Mouse (Mus musculus) splenic B cell, adult 2 months (primary cell): ENCODE measurements around the gene 1700022I11Rik.

Experiments
- DNase-seq: peaks from one replicate; pipeline ENCODE4 v3.0.0-alpha.2; 2011; ENCODE audit warnings: low read depth, low spot score
- H3K27me3 ChIP-seq: 2 replicates; pipeline ENCODE4 v1.6.1; 2012; ENCODE audit warnings: mild to moderate bottlenecking, low read length, moderate library complexity, mixed read lengths; ENCODE audit not compliant: control insufficient read depth, poor library complexity, insufficient read depth, severe bottlenecking
- H3K36me3 ChIP-seq: 2 replicates; pipeline ENCODE4 v1.6.1; 2012; ENCODE audit warnings: mild to moderate bottlenecking, low read length, moderate library complexity, mixed read lengths; ENCODE audit not compliant: control insufficient read depth, poor library complexity, insufficient read depth, severe bottlenecking

The 1700022I11Rik gene

GRCm38 (mm10) chr4:43029749-43030148, 60.3 kb downstream of the 1700022I11Rik start:
- H3K36me3 ChIP-seq = peaks cover 4% of the 10 kb centered on the region
- no peaks in the 10 kb centered on the region for H3K27me3 ChIP-seq
- no peak for DNase-seq

- DNase-seq = no peak
- Histone ChIP-seq H3K36me3 (peaks cover 4% of the 10 kb centered on the region), H3K27me3 (no peaks in the 10 kb centered on the region)
Measured at GRCm38 (mm10) chr4:43030352-43030751, 60.9 kb downstream of the 1700022I11Rik start.

- peaks cover 4% of the 10 kb centered on the region for H3K36me3 ChIP-seq
- peak; percentile 26 for DNase-seq
- no peaks in the 10 kb centered on the region for H3K27me3 ChIP-seq
Measured at GRCm38 (mm10) chr4:43030780-43031230, 61.4 kb downstream of the 1700022I11Rik start.

GRCm38 (mm10) chr4:43031237-43031995, 62.0 kb downstream of the 1700022I11Rik start, which contains the start of gene Stoml2:
Gene Stoml2, minus strand, starts transcription at chr4:43031710.
- peak; percentile 93 for DNase-seq
- Histone ChIP-seq H3K27me3 (no peaks in the 10 kb centered on the region), H3K36me3 (peaks cover 4% of the 10 kb centered on the region)

GRCm38 (mm10) chr4:43032501-43032900, 63.1 kb downstream of the 1700022I11Rik start:
- Histone ChIP-seq H3K36me3 (peaks cover 4% of the 10 kb centered on the region; the same call in 1 of the 2 replicates), H3K27me3 (no peaks in the 10 kb centered on the region)
- no peak for DNase-seq
